Mouse (Mus musculus): ENCODE data around the gene Zfp414. TPM values are rescaled to one million over a fixed set of nuclear protein-coding genes. Genes with fewer than 3 reads are reported as not detected.
A peak's percentile ranks its signal among the peaks of the same experiment; 100 is the strongest.

The Zfp414 gene
- polyA plus RNA-seq, 1 experiment from 2014 or later = 40.6 TPM

- WGBS = 59% methylated on average over 12 of the region's 12 CpGs
- peak overlapping the region; percentile 83 for H3K4me2 ChIP-seq
- peaks cover 15% of the 10 kb centered on the region for H3K36me3 ChIP-seq
- H3K9ac ChIP-seq = peak overlapping the region; percentile 81
- peak; percentile 19 for ATAC-seq (ENCODE audit: borderline replicate concordance, extremely low read depth, low FRiP score, low TSS enrichment)
- H3K9me3 ChIP-seq = no peaks in the 10 kb centered on the region
- H3K4me3 ChIP-seq = peak overlapping the region; percentile 73
- H3K4me1 ChIP-seq = peaks cover 17% of the 10 kb centered on the region
- no peaks in the 10 kb centered on the region for H3K27me3 ChIP-seq
- peak overlapping the region; percentile 99 for H3K27ac ChIP-seq
Observed at GRCm38 (mm10) chr17:33629487-33630125, 716 bp downstream of the Zfp414 start.

- ATAC-seq (ENCODE audit: borderline replicate concordance, extremely low read depth, low FRiP score, low TSS enrichment) = no peak
- 77% methylated on average over 13 of the region's 13 CpGs for WGBS
- H3K27ac ChIP-seq = no peak overlapping the region
- no peaks in the 10 kb centered on the region for H3K27me3 ChIP-seq
- no peak overlapping the region for H3K9ac ChIP-seq
- H3K36me3 ChIP-seq = peaks cover 15% of the 10 kb centered on the region
- H3K4me1 ChIP-seq = peaks cover 17% of the 10 kb centered on the region
- H3K9me3 ChIP-seq = no peaks in the 10 kb centered on the region
- no peak overlapping the region for H3K4me3 ChIP-seq
- H3K4me2 ChIP-seq = peak overlapping the region; percentile 83
Observed at GRCm38 (mm10) chr17:33630171-33630895, 1.4 kb downstream of the Zfp414 start.

- Histone ChIP-seq H3K27ac (no peak overlapping the region), H3K4me1 (peaks cover 17% of the 10 kb centered on the region), H3K9ac (no peak overlapping the region), H3K9me3 (no peaks in the 10 kb centered on the region), H3K27me3 (no peaks in the 10 kb centered on the region), H3K4me3 (no peak overlapping the region), H3K4me2 (no peak overlapping the region), H3K36me3 (peaks cover 15% of the 10 kb centered on the region)
- 89% methylated on average over 9 of the region's 9 CpGs for WGBS
- no peak for ATAC-seq (ENCODE audit: borderline replicate concordance, extremely low read depth, low FRiP score, low TSS enrichment)
Observed at GRCm38 (mm10) chr17:33631236-33631635, 2.3 kb downstream of the Zfp414 start.

GRCm38 (mm10) chr17:33631796-33632195, 2.9 kb downstream of the Zfp414 start:
- H3K27me3 ChIP-seq = no peaks in the 10 kb centered on the region
- peaks cover 17% of the 10 kb centered on the region for H3K4me1 ChIP-seq
- no peak overlapping the region for H3K27ac ChIP-seq
- ATAC-seq (ENCODE audit: borderline replicate concordance, extremely low read depth, low FRiP score, low TSS enrichment) = no peak
- no peaks in the 10 kb centered on the region for H3K9me3 ChIP-seq
- H3K9ac ChIP-seq = no peak overlapping the region
- no peak overlapping the region for H3K4me3 ChIP-seq
- 77% methylated on average over 5 of the region's 5 CpGs for WGBS
- peaks cover 15% of the 10 kb centered on the region for H3K36me3 ChIP-seq
- no peak overlapping the region for H3K4me2 ChIP-seq

- WGBS = 65% methylated on average over 2 of the region's 2 CpGs
- H3K4me3 ChIP-seq = no peak overlapping the region
- no peaks in the 10 kb centered on the region for H3K9me3 ChIP-seq
- H3K9ac ChIP-seq = no peak overlapping the region
- H3K27me3 ChIP-seq = no peaks in the 10 kb centered on the region
- H3K4me1 ChIP-seq = no peaks in the 10 kb centered on the region
- no peak for ATAC-seq (ENCODE audit: borderline replicate concordance, extremely low read depth, low FRiP score, low TSS enrichment)
- no peak overlapping the region for H3K27ac ChIP-seq
- H3K36me3 ChIP-seq = peaks cover 4% of the 10 kb centered on the region
- no peak overlapping the region for H3K4me2 ChIP-seq
Observed at GRCm38 (mm10) chr17:33637038-33637437, 8.1 kb downstream of the Zfp414 start.

- Histone ChIP-seq H3K9ac (no peak within 1 kb of the TSS), H3K27ac (no peak within 1 kb of the TSS), H3K9me3 (no peaks in the 10 kb centered on the region), H3K36me3 (0 out of 2 replicates have a peak, but pooled peaks cover 6% of the 10 kb centered on the region), H3K4me2 (no peak within 1 kb of the TSS), H3K4me3 (no peak within 1 kb of the TSS), H3K4me1 (no peaks in the 10 kb centered on the region), H3K27me3 (no peaks in the 10 kb centered on the region)
- ATAC-seq (ENCODE audit: borderline replicate concordance, extremely low read depth, low FRiP score, low TSS enrichment) = no peak
- 83% methylated on average over 4 of the region's 4 CpGs for WGBS
Observed at GRCm38 (mm10) chr17:33637516-33638276, 8.8 kb downstream of the Zfp414 start, which contains the start of gene Pram1. Gene Pram1, plus strand, starts transcription at chr17:33638056.

- Histone ChIP-seq H3K4me1 (no peaks in the 10 kb centered on the region), H3K4me2 (no peak overlapping the region), H3K4me3 (no peak overlapping the region), H3K9ac (no peak overlapping the region), H3K27me3 (no peaks in the 10 kb centered on the region), H3K27ac (no peak overlapping the region), H3K36me3 (peaks cover 27% of the 10 kb centered on the region), H3K9me3 (no peaks in the 10 kb centered on the region)
- ATAC-seq (ENCODE audit: borderline replicate concordance, extremely low read depth, low FRiP score, low TSS enrichment) = no peak
- 46% methylated on average over 6 of the region's 6 CpGs for WGBS
Observed at GRCm38 (mm10) chr17:33639743-33640142, 10.9 kb downstream of the Zfp414 start.

- Histone ChIP-seq H3K4me1 (no peaks in the 10 kb centered on the region), H3K4me3 (no peak overlapping the region), H3K27me3 (no peaks in the 10 kb centered on the region), H3K4me2 (no peak overlapping the region), H3K9ac (no peak overlapping the region), H3K36me3 (peaks cover 70% of the 10 kb centered on the region), H3K27ac (no peak overlapping the region), H3K9me3 (no peaks in the 10 kb centered on the region)
- 91% methylated on average over 4 of the region's 4 CpGs for WGBS
- no peak for ATAC-seq (ENCODE audit: borderline replicate concordance, extremely low read depth, low FRiP score, low TSS enrichment)
Observed at GRCm38 (mm10) chr17:33644068-33644467, 15.2 kb downstream of the Zfp414 start.

- Histone ChIP-seq H3K9ac (no peak overlapping the region), H3K27ac (no peak overlapping the region), H3K36me3 (peaks cover 80% of the 10 kb centered on the region), H3K4me2 (no peak overlapping the region), H3K27me3 (no peaks in the 10 kb centered on the region), H3K4me1 (no peaks in the 10 kb centered on the region), H3K4me3 (no peak overlapping the region), H3K9me3 (no peaks in the 10 kb centered on the region)
- 88% methylated on average over 8 of the region's 8 CpGs for WGBS
- ATAC-seq (ENCODE audit: borderline replicate concordance, extremely low read depth, low FRiP score, low TSS enrichment) = no peak
Observed at GRCm38 (mm10) chr17:33645073-33645472, 16.2 kb downstream of the Zfp414 start.

GRCm38 (mm10) chr17:33649781-33650475, 21.0 kb downstream of the Zfp414 start:
- Histone ChIP-seq H3K4me1 (no peaks in the 10 kb centered on the region), H3K27ac (no peak overlapping the region), H3K27me3 (no peaks in the 10 kb centered on the region), H3K9ac (no peak overlapping the region), H3K9me3 (no peaks in the 10 kb centered on the region), H3K4me3 (no peak overlapping the region), H3K36me3 (peaks cover 95% of the 10 kb centered on the region), H3K4me2 (no peak overlapping the region)
- ATAC-seq (ENCODE audit: borderline replicate concordance, extremely low read depth, low FRiP score, low TSS enrichment) = peak; percentile 35
- 98% methylated on average over 34 of the region's 34 CpGs for whole genome bisulfite sequencing

GRCm38 (mm10) chr17:33666813-33667212, 37.9 kb downstream of the Zfp414 start:
- Histone ChIP-seq H3K27me3 (no peaks in the 10 kb centered on the region), H3K27ac (no peak overlapping the region), H3K4me1 (no peaks in the 10 kb centered on the region), H3K4me3 (no peak overlapping the region), H3K9me3 (no peaks in the 10 kb centered on the region), H3K9ac (no peak overlapping the region), H3K4me2 (no peak overlapping the region), H3K36me3 (peaks cover 55% of the 10 kb centered on the region)
- WGBS = 72% methylated on average over 3 of the region's 3 CpGs
- no peak for ATAC-seq (ENCODE audit: borderline replicate concordance, extremely low read depth, low FRiP score, low TSS enrichment)
